Mouse (Mus musculus) embryonic facial prominence, embryonic 11.5 days (tissue): ENCODE results near the gene Tssk3. TPM values are rescaled to one million over a fixed set of nuclear protein-coding genes. Genes with fewer than 3 reads are reported as not detected.

Source experiments
- ATAC-seq: fragments of 200-750 bp; cut with Nextera tagmentation; replicated peaks from 2 replicates; pipeline ENCODE4 v1.8.0; 2017; ENCODE audit warnings: low read depth; ENCODE audit not compliant: insufficient number of reproducible peaks, low FRiP score, low TSS enrichment
- DNase-seq: peaks from one replicate; pipeline ENCODE4 v3.0.0-alpha.2; 2015; ENCODE audit warnings: low spot score
- H3K27ac ChIP-seq: fragments of 300-500 bp; sonication (generic); replicated peaks from 2 replicates; pipeline ENCODE4 v1.5.1; 2014; ENCODE audit warnings: mild to moderate bottlenecking, low read depth, low read length, control low read depth
- H3K27me3 ChIP-seq: fragments of 300-500 bp; sonication (generic); 2 replicates; pipeline ENCODE4 v1.6.1; 2014; ENCODE audit warnings: mild to moderate bottlenecking, low read length, moderate library complexity, mixed read lengths; ENCODE audit not compliant: control insufficient read depth, insufficient read depth
- H3K36me3 ChIP-seq: fragments of 300-500 bp; sonication (generic); replicated peaks from 2 replicates; pipeline ENCODE4 v1.6.1; 2014; ENCODE audit warnings: low read depth, mild to moderate bottlenecking, low read length, moderate library complexity, mixed read lengths; ENCODE audit not compliant: control insufficient read depth, insufficient read depth
- H3K4me1 ChIP-seq: fragments of 300-500 bp; sonication (generic); 2 replicates; pipeline ENCODE4 v1.6.1; 2014; ENCODE audit warnings: low read length, mixed read lengths; ENCODE audit not compliant: control insufficient read depth, insufficient read depth
- H3K4me2 ChIP-seq: fragments of 300-500 bp; sonication (generic); 2 replicates; pipeline ENCODE4 v1.6.1; 2014; ENCODE audit warnings: low read depth, mild to moderate bottlenecking, control low read depth, low read length, moderate library complexity
- H3K4me3 ChIP-seq: fragments of 300-500 bp; sonication (generic); 2 replicates; pipeline ENCODE4 v1.5.1; 2014; ENCODE audit warnings: low read depth, low read length, control low read depth
- H3K9ac ChIP-seq: fragments of 300-500 bp; sonication (generic); replicated peaks from 2 replicates; pipeline ENCODE4 v1.6.1; 2014; ENCODE audit warnings: mild to moderate bottlenecking, control low read depth, low read length
- H3K9me3 ChIP-seq: fragments of 300-500 bp; sonication (generic); replicated peaks from 2 replicates; pipeline ENCODE4 v1.6.1; 2016; ENCODE audit warnings: mild to moderate bottlenecking, low read length, inconsistent platforms, mixed read lengths; ENCODE audit not compliant: control insufficient read depth
- WGBS: fragments of 180-500 bp; shearing (Covaris S2); extraction: QIAGEN DNeasy Blood & Tissue Kit; methylation state at CpG from one replicate; pipeline ENCODE4 v1.1.7; 2014; 5-methylcytosine and 5-hydroxymethylcytosine counted together
- polyA plus RNA-seq: library from polyadenylated mRNA; unstranded; fragments of >200 nt; fragmentation: Nextera tagmentation; extraction: Ambion mirVana; gene quantifications from 2 replicates; pipeline ENCODE4 v1.2.1, GENCODE M21; 2014

Gene Tssk3
- polyA plus RNA-seq, 1 experiment from 2014 or later, result not detected

- Histone ChIP-seq H3K36me3 (no peaks in the 10 kb centered on the region), H3K4me2 (no peak overlapping the region), H3K27ac (no peak overlapping the region)
Observed at GRCm38 (mm10) chr4:129451471-129452169, 39.2 kb downstream of the Tssk3 start.

GRCm38 (mm10) chr4:129450851-129451250 lies 40.0 kb downstream of the Tssk3 start:
- no peak overlapping the region for H3K9ac ChIP-seq
- no peaks in the 10 kb centered on the region for H3K36me3 ChIP-seq
- no peak overlapping the region for H3K4me2 ChIP-seq
- no peaks in the 10 kb centered on the region for H3K4me1 ChIP-seq
- no peaks in the 10 kb centered on the region for H3K27me3 ChIP-seq
- no peaks in the 10 kb centered on the region for H3K9me3 ChIP-seq
- ATAC-seq (no peak), DNase-seq (no peak)
- WGBS, result 72% methylated on average over 2 of the region's 2 CpGs
- H3K27ac ChIP-seq, result no peak overlapping the region
- H3K4me3 ChIP-seq, result no peak overlapping the region

More at GRCm38 (mm10) chr4:129451471-129452169, 39.2 kb downstream of the Tssk3 start:
- H3K9ac ChIP-seq, result no peak overlapping the region
- ATAC-seq, result no peak
- H3K4me3 ChIP-seq, result no peak overlapping the region
- no peak for DNase-seq
- H3K27me3 ChIP-seq, result no peaks in the 10 kb centered on the region
- no peaks in the 10 kb centered on the region for H3K9me3 ChIP-seq
- 83% methylated on average over 15 of the region's 15 CpGs for WGBS
- no peaks in the 10 kb centered on the region for H3K4me1 ChIP-seq

- DNase-seq, result no peak
- Histone ChIP-seq H3K9ac (no peak overlapping the region), H3K9me3 (no peaks in the 10 kb centered on the region), H3K27me3 (no peaks in the 10 kb centered on the region), H3K4me3 (no peak overlapping the region), H3K36me3 (no peaks in the 10 kb centered on the region), H3K4me1 (no peaks in the 10 kb centered on the region), H3K27ac (no peak overlapping the region), H3K4me2 (no peak overlapping the region)
- WGBS, result 79% methylated on average over 6 of the region's 6 CpGs
- no peak for ATAC-seq
Observed at GRCm38 (mm10) chr4:129448713-129449112, 42.1 kb downstream of the Tssk3 start.

- no peak for ATAC-seq
Observed at GRCm38 (mm10) chr4:129447778-129448563, 42.9 kb downstream of the Tssk3 start.

GRCm38 (mm10) chr4:129447360-129447759 lies 43.5 kb downstream of the Tssk3 start:
- Histone ChIP-seq H3K36me3 (no peaks in the 10 kb centered on the region), H3K27me3 (peaks cover under 1% of the 10 kb centered on the region; the same call in 1 of the 2 replicates), H3K4me1 (no peaks in the 10 kb centered on the region), H3K4me3 (no peak overlapping the region), H3K9me3 (no peaks in the 10 kb centered on the region), H3K9ac (no peak overlapping the region), H3K27ac (no peak overlapping the region), H3K4me2 (no peak overlapping the region)
- DNase-seq, result no peak
- no peak for ATAC-seq
- 83% methylated on average over 8 of the region's 8 CpGs for WGBS

More at GRCm38 (mm10) chr4:129447778-129448563, 42.9 kb downstream of the Tssk3 start:
- H3K9me3 ChIP-seq, result no peaks in the 10 kb centered on the region
- H3K9ac ChIP-seq, result no peak overlapping the region
- no peak for DNase-seq
- H3K4me3 ChIP-seq, result no peak overlapping the region
- no peak overlapping the region for H3K4me2 ChIP-seq
- no peak overlapping the region for H3K27ac ChIP-seq
- no peaks in the 10 kb centered on the region for H3K27me3 ChIP-seq
- no peaks in the 10 kb centered on the region for H3K4me1 ChIP-seq
- H3K36me3 ChIP-seq, result no peaks in the 10 kb centered on the region
- 81% methylated on average over 11 of the region's 11 CpGs for WGBS

GRCm38 (mm10) chr4:129441145-129441544 lies 49.7 kb downstream of the Tssk3 start:
- H3K4me3 ChIP-seq, result 0 out of 2 replicates have a peak overlapping the region, but pooled peaks have one; percentile 6
- 30% methylated on average over 6 of the region's 6 CpGs for WGBS

GRCm38 (mm10) chr4:129440340-129441063 lies 50.3 kb downstream of the Tssk3 start, which contains the start of gene Zbtb8b:
TSS of gene Zbtb8b (minus strand) at chr4:129440853.
- DNase-seq (peak; percentile 75), ATAC-seq (peak; percentile 85)
- H3K9ac ChIP-seq, result peak within 1 kb of the TSS; percentile 37
- no peaks in the 10 kb centered on the region for H3K9me3 ChIP-seq
- H3K36me3 ChIP-seq, result no peaks in the 10 kb centered on the region
- no peaks in the 10 kb centered on the region for H3K4me1 ChIP-seq
- 3% methylated on average over 33 of the region's 33 CpGs for WGBS
- H3K4me2 ChIP-seq, result peak within 1 kb of the TSS; percentile 50
- H3K27me3 ChIP-seq, result peaks cover 22% of the 10 kb centered on the region
- H3K27ac ChIP-seq, result no peak within 1 kb of the TSS
- H3K4me3 ChIP-seq, result peak within 1 kb of the TSS; percentile 41

More at GRCm38 (mm10) chr4:129441145-129441544, 49.7 kb downstream of the Tssk3 start:
- H3K27me3 ChIP-seq, result peaks cover 22% of the 10 kb centered on the region
- no peak for DNase-seq
- no peaks in the 10 kb centered on the region for H3K9me3 ChIP-seq
- H3K4me1 ChIP-seq, result no peaks in the 10 kb centered on the region
- no peak overlapping the region for H3K4me2 ChIP-seq
- ATAC-seq, result no peak; the same call in 1 of the 2 replicates
- no peaks in the 10 kb centered on the region for H3K36me3 ChIP-seq
- H3K9ac ChIP-seq, result no peak overlapping the region
- no peak overlapping the region for H3K27ac ChIP-seq
